Mouse (Mus musculus) CD8-positive naive resting alpha-beta T cell, adult 2 months (primary cell): ENCODE results near the gene Cul1.

Experiments
- DNase-seq, 2 experiments: peaks; one replicate each; pipeline ENCODE4 v3.0.0; 2022; ENCODE audit warnings: low read depth in 2 of 2, low spot score in 2 of 2

Cul1 gene

DNA sequence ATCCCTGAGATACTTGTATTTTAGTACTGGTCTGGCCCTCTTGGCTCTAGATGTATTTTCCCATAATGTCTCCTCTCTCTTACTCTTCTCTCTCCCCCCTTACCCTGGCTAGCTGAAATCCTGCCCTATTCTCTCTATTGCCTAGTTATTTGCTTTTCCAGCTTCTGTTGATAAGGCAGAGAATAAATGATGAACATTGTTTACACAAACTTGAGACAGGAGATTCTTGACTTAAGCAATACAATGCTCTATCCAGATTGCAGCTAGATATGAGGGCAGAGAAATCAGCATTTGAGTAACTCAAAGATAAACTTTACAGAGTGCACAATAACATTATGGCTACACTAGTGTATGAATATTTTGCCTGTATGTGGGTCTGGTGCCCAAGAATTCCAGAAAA, 16.6 kb downstream of the Cul1 start:
- DNase-seq = no peak

DNA sequence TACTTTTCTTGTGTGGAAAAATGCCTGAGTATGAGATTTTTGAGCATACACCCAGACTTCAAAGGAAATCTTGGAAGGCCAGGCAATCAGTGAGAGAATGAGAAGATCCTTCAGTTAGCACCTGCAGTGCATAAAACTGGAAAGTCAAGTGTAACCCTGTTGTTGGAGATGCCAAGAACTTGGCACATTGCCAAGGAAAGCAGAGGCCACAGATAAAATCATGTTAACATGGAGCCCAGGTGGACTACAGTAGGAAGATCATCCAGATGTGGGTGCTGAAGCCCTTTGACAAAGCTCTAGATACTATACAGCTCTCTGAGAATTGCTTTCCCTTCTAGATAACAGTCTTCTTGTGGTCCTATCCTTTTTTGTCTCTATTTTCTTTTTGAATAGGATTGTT, 19.2 kb downstream of the Cul1 start:
- no peak for DNase-seq

DNA sequence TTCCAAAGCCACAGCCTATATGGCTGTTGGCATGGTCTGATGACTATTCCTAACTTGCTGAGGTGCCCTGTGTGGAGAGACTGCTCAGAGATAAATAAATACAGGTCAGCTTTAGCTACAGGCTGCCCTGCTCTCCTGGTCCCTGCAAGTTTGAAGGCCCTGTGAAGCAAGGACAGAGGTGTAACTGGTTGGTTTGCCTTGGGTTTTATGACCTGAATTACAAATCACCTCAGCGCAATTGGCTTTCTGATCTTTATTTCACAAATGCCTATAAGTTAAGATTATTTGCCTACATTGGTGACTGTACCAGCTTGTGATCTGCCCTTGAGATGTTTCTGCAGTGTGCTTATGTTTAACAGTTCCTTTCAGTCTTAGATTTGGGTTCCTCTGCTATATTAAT, 28.8 kb downstream of the Cul1 start:
- no peak for DNase-seq

DNA sequence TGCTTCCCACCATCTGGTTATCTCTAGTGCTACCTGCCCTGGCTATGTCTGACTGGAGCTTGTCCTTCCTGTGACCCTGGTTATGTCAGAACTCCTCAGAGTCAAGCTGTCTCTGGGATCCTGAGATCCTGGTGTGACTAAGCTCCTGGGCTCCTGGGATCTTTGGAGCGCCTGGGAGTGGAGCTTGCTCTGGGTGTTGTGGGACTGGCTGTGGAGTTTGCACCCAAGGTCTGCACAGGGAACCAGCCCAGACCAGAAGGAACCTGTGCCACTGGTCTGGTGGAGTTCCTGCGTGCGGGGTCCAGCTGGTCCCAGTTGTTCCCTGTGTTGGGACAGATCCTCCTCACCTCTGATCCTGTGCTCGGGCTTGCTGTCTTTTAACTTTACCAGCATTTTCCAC, 41.4 kb downstream of the Cul1 start:
- no peak for DNase-seq

DNA sequence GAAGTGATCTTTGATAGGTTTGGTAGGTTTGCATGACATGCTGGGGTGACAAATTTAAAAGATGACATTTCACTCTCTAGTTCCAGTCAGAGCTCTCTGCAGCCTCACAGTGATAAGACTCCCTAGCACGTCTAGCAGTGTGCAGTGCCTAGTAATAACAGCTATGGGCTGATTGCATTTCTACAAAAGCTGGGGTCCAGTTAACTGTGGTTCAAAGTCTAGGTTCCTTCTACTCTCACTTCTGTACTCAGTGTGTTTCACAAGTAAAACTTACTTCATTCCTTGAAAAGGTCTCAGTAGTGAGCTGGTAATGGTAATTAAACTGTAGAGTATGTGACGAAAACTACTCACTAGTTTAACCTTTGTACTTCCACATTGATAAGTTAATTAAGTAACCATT, 66.8 kb downstream of the Cul1 start:
- DNase-seq = no peak

DNA sequence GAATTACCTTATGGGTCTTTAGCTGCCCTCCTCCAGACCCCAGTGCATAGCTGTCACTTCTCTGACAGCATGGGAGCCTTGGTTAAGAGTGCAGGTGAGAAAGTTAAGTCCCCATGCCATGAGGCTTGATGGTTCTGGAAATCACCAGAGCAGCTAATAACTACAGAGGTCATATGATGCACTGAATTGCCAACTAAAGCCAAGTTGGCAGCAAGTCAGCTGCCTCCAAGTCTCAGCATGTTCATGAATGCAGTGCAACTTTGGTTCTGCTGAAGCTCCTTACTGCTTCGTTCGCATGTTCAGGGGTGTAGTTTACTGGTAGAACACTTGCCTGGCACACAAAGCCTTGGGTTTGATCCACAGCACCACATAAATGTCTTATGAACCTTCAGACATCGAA, 69.2 kb downstream of the Cul1 start:
- no peak for DNase-seq

DNA sequence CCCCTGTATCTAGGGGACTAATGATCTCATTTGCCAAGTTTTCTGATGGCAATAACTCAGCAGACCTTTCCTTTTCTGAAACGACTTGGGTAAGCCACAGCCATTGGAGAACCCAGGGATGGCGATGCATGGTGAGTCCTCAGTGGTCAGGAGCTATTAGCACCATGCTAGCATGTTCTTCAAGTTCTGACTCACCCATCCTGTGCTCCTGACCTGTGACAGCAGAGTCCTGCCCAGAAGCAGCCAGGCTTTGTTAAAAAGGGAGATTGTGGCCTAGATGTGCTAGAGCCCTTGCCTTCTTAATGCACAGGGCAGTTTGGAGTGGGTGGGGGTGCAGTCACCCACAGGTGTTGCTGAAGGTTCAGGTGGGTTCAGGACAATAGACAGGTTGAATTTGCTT, 71.8 kb downstream of the Cul1 start:
- DNase-seq = no peak

DNA sequence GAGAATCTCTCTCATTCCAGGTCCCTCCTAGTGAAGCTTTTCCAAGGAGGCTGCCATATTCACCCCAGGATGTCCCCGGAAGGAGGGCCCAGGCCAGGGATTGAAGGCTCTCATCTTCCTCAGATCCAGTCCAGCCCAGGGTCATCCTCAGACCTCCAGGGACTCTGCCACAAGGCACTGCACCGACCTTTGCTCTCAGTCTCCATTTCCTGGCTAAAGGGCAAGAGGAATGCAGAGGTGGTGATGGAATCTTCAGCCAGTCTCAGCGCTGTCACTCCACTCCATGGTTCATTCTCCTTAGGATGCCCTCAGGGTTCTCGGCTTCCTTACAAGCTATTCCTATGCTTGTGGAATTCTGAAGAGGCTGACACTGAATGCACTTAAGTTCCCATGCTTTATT, 73.2 kb downstream of the Cul1 start:
- DNase-seq = no peak

DNA sequence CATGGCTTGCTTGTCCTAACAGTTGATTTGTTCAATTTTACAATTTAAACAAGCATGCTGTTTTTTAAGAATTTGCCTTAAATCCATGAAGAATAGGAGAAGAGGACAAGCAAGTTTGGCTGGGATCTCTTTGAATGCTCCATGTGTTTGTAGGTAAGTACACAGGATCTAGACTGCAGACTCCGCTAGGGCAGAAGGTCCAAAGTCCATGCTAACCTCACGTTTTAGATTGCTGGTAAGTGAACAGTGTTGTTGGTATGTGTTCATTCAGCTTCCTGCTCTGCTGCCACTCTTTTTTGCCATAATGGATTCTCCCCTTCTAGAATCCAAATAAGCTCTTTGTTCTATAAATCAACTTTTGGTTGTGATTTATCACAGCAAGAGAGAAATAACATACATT, 73.9 kb downstream of the Cul1 start:
- no peak for DNase-seq

DNA sequence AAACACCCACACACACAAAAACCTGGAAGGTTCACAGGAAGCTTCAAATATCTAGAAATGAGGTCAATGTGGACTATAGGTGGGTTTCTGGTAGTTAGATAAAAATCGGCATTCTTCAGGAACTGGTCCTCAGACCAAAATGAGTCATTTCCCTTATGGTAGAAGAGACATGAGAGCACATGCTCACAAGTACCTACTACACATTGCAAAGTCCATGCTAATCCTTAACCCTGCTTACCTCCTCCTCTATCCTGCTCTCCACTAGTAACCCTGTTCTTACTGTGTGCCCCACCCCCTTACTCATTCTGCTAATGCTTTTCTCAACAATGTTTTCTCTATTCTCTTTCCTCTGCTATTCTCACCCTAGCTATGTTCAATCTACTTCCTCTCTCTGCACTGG, 74.5 kb downstream of the Cul1 start:
- DNase-seq = no peak

DNA sequence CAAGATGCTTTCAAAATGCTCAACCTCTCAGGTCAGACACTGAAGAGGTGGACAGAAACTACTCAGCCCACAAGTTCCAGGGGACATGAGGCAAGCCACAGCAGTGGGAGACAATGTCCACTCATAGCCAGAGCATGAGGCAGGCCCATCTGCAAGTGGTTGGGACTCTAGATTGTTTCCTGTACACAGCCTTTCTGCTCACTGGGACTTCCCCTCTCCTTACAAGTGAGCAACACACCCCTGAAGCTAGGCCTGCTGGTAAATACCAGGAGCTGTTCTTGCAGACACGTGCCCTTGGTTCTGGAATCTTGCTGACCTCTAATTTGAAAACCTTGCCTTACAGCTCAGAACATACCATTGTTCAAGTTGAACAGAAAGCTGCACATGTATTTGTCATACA, 79.3 kb downstream of the Cul1 start:
- DNase-seq = no peak

DNA sequence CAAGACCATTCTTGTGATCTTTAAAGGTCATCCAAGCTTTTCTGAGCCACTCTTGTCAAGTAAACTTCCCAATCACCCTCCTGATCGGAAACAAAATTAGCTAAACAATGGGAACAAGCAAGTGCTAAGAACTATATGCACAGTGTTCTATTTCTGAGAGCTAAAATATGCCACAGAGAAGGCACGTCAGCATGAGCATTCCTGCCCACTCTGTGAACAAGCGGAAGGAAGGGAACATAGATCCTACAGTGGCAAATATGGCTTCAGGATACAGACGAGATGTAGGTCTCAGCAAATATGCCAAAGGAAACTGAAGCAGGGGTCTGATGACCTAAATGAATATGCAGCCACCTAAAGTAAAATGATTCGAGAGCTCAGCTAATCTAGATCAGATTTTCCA, 82.1 kb downstream of the Cul1 start:
- no peak for DNase-seq

DNA sequence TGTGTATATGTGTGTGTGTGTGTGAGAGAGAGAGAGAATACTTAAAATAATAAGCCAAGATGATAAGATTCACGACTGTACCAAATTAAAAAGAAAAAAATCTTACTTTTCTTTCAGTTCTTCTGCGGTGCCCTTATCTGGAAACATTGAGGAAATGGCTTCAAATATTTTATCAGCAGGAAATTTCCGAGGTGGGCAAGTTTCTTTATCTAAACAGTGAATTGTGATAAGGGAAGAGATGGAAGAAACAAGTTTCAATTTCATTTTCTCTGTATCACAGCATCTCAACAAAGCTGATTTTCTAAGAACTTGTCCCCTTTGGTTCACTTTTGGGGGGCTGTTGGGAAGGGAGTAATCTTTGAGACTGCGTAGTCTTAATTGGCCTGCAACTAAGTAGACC, 99.1 kb downstream of the Cul1 start:
- DNase-seq = no peak

DNA sequence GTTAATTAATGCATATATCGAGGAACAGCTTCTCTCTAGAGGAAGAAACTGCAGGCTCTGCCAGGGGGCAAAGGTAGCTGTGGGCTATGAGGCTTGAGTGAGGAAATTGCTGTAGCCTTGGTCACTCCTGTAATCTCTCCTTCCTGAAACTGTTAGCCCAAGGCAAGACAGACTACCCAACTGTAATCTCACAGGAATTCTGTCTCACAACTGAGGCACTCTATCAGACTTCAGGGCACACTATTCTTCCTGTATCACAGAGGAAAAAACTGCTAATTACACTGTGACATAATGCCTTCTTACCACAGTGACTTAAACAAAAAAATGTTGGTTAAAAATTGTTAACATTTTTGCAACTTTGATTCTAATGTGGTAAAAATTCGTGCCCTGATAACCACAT, 106.1 kb downstream of the Cul1 start:
- DNase-seq = no peak

DNA sequence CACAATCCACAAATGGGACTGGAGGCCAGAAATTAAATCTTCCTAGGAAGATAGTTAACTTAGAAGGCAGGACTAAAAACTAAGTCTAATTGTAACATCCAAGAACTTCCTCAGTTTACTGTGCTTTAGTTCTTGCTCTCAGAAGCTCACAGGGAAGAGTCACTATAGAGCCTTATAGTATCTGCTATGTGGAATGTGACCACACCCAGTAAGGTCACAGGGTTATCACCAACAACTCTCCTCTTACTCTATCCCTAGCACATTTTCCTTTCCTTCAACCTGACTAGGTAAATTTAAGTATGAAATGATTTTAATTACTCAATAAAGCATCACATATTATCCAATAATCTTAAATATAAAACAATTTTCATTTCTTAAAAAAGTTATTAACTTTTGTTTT, 107.2 kb downstream of the Cul1 start:
- no peak for DNase-seq

DNA sequence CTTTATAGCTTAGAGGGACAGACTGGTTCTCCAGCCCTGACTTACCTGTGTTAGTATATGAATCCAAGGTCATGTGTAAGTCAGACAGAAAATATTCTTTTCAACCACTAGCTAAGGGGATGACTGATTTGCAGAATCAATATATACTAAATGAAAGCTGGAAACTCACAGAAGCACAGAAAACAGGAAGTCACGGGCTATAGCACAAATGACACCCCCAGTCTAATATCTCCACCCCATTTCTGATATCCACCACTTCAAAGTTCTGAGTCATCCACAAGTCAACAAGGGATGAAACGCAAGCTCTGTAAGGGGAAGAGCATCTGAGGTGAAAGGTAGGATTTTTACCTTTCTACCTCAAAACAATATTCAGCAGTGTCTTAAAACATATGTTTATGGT, 107.6 kb downstream of the Cul1 start:
- no peak for DNase-seq

DNA sequence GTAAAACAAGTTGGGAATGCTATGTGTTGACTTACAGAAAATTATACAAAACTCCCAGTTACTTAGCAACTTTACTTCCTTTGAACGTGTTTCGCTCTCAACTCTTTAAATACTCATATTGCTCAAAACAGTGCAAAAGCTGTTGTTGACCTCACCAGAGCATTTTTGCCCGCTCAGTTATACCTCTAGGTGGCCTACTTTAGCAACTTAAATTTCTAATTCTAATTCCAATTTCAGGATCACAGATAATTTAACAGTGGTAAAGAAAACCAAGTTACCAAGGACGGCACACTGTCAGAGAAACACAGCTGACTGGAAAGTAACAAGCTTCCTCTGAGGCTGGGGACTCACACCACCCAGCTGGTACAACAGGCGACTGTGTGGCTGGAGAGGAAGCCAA, 108.2 kb downstream of the Cul1 start:
- DNase-seq = peak in 1 of 2 experiments; percentile 1

DNA sequence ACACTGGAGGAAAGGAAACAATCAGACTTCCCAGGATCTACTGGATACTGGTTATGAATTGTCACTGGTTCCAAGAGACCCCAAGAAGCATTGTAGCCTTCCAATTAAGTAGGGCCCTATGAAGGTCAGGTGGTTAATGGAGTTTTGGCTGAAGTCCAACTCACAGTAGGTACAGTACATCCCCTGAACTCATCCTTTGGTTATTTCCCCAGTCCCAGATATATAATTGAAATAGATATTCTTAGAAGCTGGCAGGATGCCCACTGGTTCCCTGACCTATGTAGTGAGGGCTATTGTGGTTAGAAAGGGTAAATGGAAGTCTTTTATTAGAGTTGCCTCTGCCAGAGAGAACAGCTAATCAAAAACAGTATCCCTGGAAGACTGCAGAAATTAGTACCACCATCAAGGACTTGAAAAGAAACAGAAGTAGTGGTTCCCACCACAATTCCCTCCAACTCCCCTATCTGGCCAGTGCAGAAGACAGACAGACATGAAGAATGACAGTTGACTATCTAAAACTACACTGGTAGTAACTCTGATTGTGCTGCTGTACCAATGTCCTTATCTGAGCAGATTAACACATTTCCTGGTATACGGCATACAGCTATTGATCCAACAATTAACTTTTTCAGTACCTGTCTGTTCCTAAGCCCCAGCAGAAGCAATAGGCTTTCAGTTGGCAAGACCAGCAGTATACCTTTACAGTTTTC, 112.3 kb downstream of the Cul1 start:
- DNase-seq = no peak

DNA sequence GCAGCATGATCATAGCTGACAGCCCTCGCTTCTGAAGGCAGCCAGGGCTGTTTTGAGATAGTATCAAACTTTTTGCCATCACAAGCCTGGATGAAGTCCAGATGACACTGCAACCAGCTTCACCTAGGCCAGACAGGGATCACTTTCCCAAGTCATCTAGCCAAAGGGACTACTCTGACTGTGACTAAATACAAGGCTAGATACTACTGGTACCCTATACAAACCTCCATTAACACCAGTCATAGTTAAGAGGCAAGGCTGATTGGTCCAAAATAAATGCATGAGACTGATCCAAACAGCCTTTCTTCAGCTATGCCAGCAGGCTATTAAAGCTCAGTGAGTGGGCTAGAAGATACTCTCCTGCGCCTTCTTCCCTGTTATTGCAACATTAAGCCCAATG, 119.7 kb downstream of the Cul1 start:
- no peak for DNase-seq
